7 mouse cellular contexts compared by ENCODE assay signal in the genomic region with DNA sequence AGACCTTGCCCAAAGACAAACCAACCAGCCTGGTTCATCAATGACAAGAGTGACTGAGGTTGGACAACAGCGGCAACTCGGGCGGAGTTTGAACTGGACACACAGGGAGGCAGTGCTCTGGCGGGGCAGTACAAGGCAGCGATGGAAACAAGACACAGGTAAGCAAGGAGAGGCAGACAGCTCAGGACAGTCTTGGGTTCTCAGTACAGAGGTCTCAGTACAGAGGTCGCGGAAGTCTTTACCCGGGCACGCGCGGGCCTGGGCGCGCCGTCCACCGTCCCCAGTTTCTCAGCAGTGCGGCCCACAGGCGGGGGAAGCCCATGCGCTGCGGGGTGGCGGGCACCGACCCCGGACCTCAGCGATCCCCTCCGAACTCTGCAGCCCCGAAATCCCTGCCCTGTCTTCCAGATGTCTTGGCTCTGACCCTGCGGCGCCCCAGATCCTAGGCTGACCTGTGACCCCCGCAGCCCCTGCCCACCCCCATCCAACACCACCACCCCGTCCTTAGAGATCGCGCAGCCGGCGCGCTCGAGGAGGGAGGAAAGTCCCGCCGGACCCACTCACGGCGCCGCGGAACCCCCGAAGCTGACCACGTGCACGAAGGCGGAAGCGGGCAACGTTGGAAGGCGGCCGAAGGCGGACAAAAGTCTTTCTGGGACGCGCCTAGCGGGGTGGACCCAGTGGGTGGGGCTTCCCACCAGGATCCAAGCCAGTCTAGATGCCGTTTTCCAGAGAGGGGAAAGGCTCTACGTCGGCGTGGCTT. TPM values are rescaled to one million over a fixed set of nuclear protein-coding genes. Genes with fewer than 3 reads are reported as not detected.
A peak's percentile ranks its signal among the peaks of the same experiment; 100 is the strongest.
DNase-seq lines count a peak whose midpoint lies in the region; ATAC-seq and TF ChIP-seq lines count a peak whose summit lies in the region.

Gene Pus1, minus strand, starts transcription at position 662 of the 763 bp plus-strand sequence.

- 0 out of 2 replicates have a peak, but pooled peaks cover 3% of the 10 kb centered on the region for H3K4me1 ChIP-seq in intestine, postnatal 0 days (replicated peaks; ENCODE audit: control insufficient read depth, insufficient read depth, low read length)
- peaks cover 15% of the 10 kb centered on the region for H3K4me1 ChIP-seq in midbrain, embryonic 12.5 days
- H3K4me1 ChIP-seq in small intestine, adult 2 months (ENCODE audit: control insufficient read depth, insufficient read depth, insufficient read length, low read length) = peaks cover 2% of the 10 kb centered on the region

- peak within 1 kb of the TSS; percentile 78 for H3K27ac ChIP-seq in intestine, postnatal 0 days (ENCODE audit: low read depth, low read length)
- 0 out of 2 replicates have a peak within 1 kb of the TSS, but pooled peaks have one; percentile 11 for H3K27ac ChIP-seq in midbrain, embryonic 12.5 days (replicated peaks)
- H3K27ac ChIP-seq in small intestine, adult 2 months (ENCODE audit: insufficient read depth, low read depth, low read length) = peak within 1 kb of the TSS; percentile 34; the same call in 1 of the 2 replicates

- H3K9me3 ChIP-seq in intestine, postnatal 0 days (ENCODE audit: control insufficient read depth) = no peaks in the 10 kb centered on the region
- no peaks in the 10 kb centered on the region for H3K9me3 ChIP-seq in midbrain, embryonic 12.5 days

- peak within 1 kb of the TSS; percentile 74 for H3K9ac ChIP-seq in intestine, postnatal 0 days (ENCODE audit: low read depth, low read length)
- peak within 1 kb of the TSS; percentile 84 for H3K9ac ChIP-seq in midbrain, embryonic 12.5 days (replicated peaks)

- under 1% methylated on average over 57 of the region's 57 CpGs for WGBS in intestine, postnatal 0 days
- WGBS in midbrain, embryonic 12.5 days = under 1% methylated on average over 56 of the region's 57 CpGs
- WGBS in small intestine, adult 2 months = under 1% methylated on average over 57 of the region's 57 CpGs

- H3K36me3 ChIP-seq in intestine, postnatal 0 days (ENCODE audit: control insufficient read depth, insufficient read depth) = peaks cover 21% of the 10 kb centered on the region
- H3K36me3 ChIP-seq in midbrain, embryonic 12.5 days = peaks cover 40% of the 10 kb centered on the region
- peaks cover 8% of the 10 kb centered on the region for H3K36me3 ChIP-seq in small intestine, adult 2 months (ENCODE audit: control insufficient read depth, insufficient read depth, low read length)

- no peak for TF ChIP-seq CTCF in intestine, postnatal 0 days (IDR thresholded peaks at IDR 0.05; ENCODE audit: low read depth)
- no peak for TF ChIP-seq CTCF in small intestine, adult 2 months (IDR thresholded peaks at IDR 0.05; ENCODE audit: extremely low read depth, insufficient read length, insufficient replicate concordance, low read depth, low read length)

- H3K4me2 ChIP-seq in intestine, postnatal 0 days (replicated peaks; ENCODE audit: low read depth) = peak within 1 kb of the TSS; percentile 72
- H3K4me2 ChIP-seq in midbrain, embryonic 12.5 days (replicated peaks) = peak within 1 kb of the TSS; percentile 97

- no peaks in the 10 kb centered on the region for H3K27me3 ChIP-seq in intestine, postnatal 0 days (replicated peaks; ENCODE audit: control insufficient read depth, insufficient read depth, low read length)
- H3K27me3 ChIP-seq in midbrain, embryonic 12.5 days = no peaks in the 10 kb centered on the region
- H3K27me3 ChIP-seq in small intestine, adult 2 months (ENCODE audit: control insufficient read depth, insufficient read depth, low read length) = no peaks in the 10 kb centered on the region

- intact Hi-C loops in left cerebral cortex, postnatal 4 days (cut with DNase I) = no loop called here

- peak; percentile 90 for ATAC-seq in intestine, postnatal 0 days
- peak; percentile 83 for ATAC-seq in midbrain, embryonic 12.5 days (ENCODE audit: low FRiP score, low read depth)

- 0 out of 2 replicates have a peak, but pooled peaks have one; percentile 14 for TF ChIP-seq POLR2A in small intestine, adult 2 months (IDR thresholded peaks at IDR 0.05; ENCODE audit: low read depth, low read length)

- DNase-seq in adrenal gland, adult 8-10 months = peak; percentile 92
- DNase-seq in embryo, embryonic 9.5 days (ENCODE audit: extremely low spot score) = peak; percentile 89
- DNase-seq in gonadal fat pad, adult 2 months (ENCODE audit: low read depth) = no peak
- peak; percentile 93 for DNase-seq in left cerebral cortex, postnatal 4 days

- peak within 1 kb of the TSS; percentile 75 for H3K4me3 ChIP-seq in intestine, postnatal 0 days (ENCODE audit: low read depth, low read length)
- peak within 1 kb of the TSS; percentile 86 for H3K4me3 ChIP-seq in midbrain, embryonic 12.5 days
- H3K4me3 ChIP-seq in small intestine, adult 2 months (ENCODE audit: low read depth, low read length) = peak within 1 kb of the TSS; percentile 82

RNA-seq across cellular contexts. Expression of gene Pus1, which starts in this region (rescaled TPM):
- 10 to 100 TPM; 46.4 to 55.9 (median 51.5) TPM for total RNA-seq in adrenal gland, adult 8-10 months (2022)
- polyA plus RNA-seq in gonadal fat pad, adult 2 months (2012; rRNA removed) = 18.1 and 22.5 TPM in 2 replicates
- polyA plus RNA-seq in intestine, postnatal 0 days (2015; fragmentation: Nextera tagmentation; extraction: Ambion mirVana) = 30.5 and 32.1 TPM in 2 replicates
- 10 to 100 TPM; 18.7 to 20.3 TPM for total RNA-seq in left cerebral cortex, postnatal 4 days (2021)
- polyA plus RNA-seq in midbrain, embryonic 12.5 days (2016; fragmentation: Nextera tagmentation; extraction: Ambion mirVana) = 26.8 and 27.9 TPM in 2 replicates
- 12.9 and 22.2 TPM in 2 replicates for polyA plus RNA-seq in small intestine, adult 2 months (2012; rRNA removed)

Comparison
In these comparisons a context has a peak if more than half of its experiments do, and no peak if none do; other contexts are left out.
1. H3K27ac ChIP-seq: peak in every context shown above with its lines; median percentile 78 in intestine, postnatal 0 days; 34 in small intestine, adult 2 months; 11 in midbrain, embryonic 12.5 days.